Mouse (Mus musculus) liver (tissue): ENCODE measurements around the gene Fbxl16.

Source experiments
- DNase-seq: peaks from one replicate; pipeline ENCODE4 v3.0.0-alpha.2; 2020; ENCODE audit warnings: mixed read lengths

Fbxl16 gene

GRCm38 (mm10) chr17:25808789-25809605, at the start of gene Fbxl16:
TSS of gene Fbxl16 (plus strand) at chr17:25809085.
- DNase-seq = peak; percentile 57

GRCm38 (mm10) chr17:25760148-25760547, 48.7 kb upstream of the Fbxl16 start:
- no peak for DNase-seq

- no peak for DNase-seq
Observed at GRCm38 (mm10) chr17:25761561-25761970, 47.3 kb upstream of the Fbxl16 start.

- DNase-seq = no peak
Observed at GRCm38 (mm10) chr17:25762591-25762990, 46.3 kb upstream of the Fbxl16 start.

- no peak for DNase-seq
Observed at GRCm38 (mm10) chr17:25765886-25766285, 43.0 kb upstream of the Fbxl16 start.

GRCm38 (mm10) chr17:25769331-25769730, 39.6 kb upstream of the Fbxl16 start:
- no peak for DNase-seq

- peak; percentile 98 for DNase-seq
Observed at GRCm38 (mm10) chr17:25773549-25774120, 35.2 kb upstream of the Fbxl16 start, which contains the start of gene Narfl. TSS of gene Narfl (plus strand) at chr17:25773776.

GRCm38 (mm10) chr17:25775318-25776062, 33.4 kb upstream of the Fbxl16 start:
- no peak for DNase-seq

- no peak for DNase-seq
Observed at GRCm38 (mm10) chr17:25777948-25778347, 30.9 kb upstream of the Fbxl16 start.

- no peak for DNase-seq
Observed at GRCm38 (mm10) chr17:25781339-25781738, 27.5 kb upstream of the Fbxl16 start.

GRCm38 (mm10) chr17:25783086-25783485, 25.8 kb upstream of the Fbxl16 start:
- DNase-seq = no peak

- no peak for DNase-seq
Observed at GRCm38 (mm10) chr17:25783861-25784574, 24.9 kb upstream of the Fbxl16 start.

- DNase-seq = peak; percentile 96
Observed at GRCm38 (mm10) chr17:25785281-25785745, 23.6 kb upstream of the Fbxl16 start, which contains the start of gene Haghl. TSS of gene Haghl (minus strand) at chr17:25785673.

GRCm38 (mm10) chr17:25786280-25786679, 22.6 kb upstream of the Fbxl16 start, which contains the start of gene Ccdc78:
TSS of gene Ccdc78 (plus strand) at chr17:25786580.
- DNase-seq = no peak

GRCm38 (mm10) chr17:25786781-25787504, 21.9 kb upstream of the Fbxl16 start:
- no peak for DNase-seq

- no peak for DNase-seq
Observed at GRCm38 (mm10) chr17:25791320-25791842, 17.5 kb upstream of the Fbxl16 start.

GRCm38 (mm10) chr17:25791843-25792527, 16.9 kb upstream of the Fbxl16 start:
- DNase-seq = peak; percentile 84

GRCm38 (mm10) chr17:25792615-25793014, 16.3 kb upstream of the Fbxl16 start, which contains the start of gene Fam173a:
TSS of gene Fam173a (minus strand) at chr17:25792901.
- peak; percentile 76 for DNase-seq

GRCm38 (mm10) chr17:25794197-25794596, 14.7 kb upstream of the Fbxl16 start:
- no peak for DNase-seq

- no peak for DNase-seq
Observed at GRCm38 (mm10) chr17:25794998-25795397, 13.9 kb upstream of the Fbxl16 start.

- DNase-seq = peak; percentile 25
Observed at GRCm38 (mm10) chr17:25795609-25796092, 13.2 kb upstream of the Fbxl16 start, which contains the start of gene AC134908.4. TSS of gene AC134908.4 (minus strand) at chr17:25795659.
